Mouse (Mus musculus) G1E (cell line): ENCODE measurements at regions not wholly inside any gene's neighbourhood (a gene's known extent, or its start where the extent isn't known, plus 50 kb on each side); places are given as distances from the start of the nearest gene placed in this dataset.

Source experiments
- CTCF ChIP-seq: IDR thresholded peaks from 2 replicates; pipeline ENCODE4 v1.5.1; 2012; ENCODE audit warnings: low read depth, low read length, inconsistent platforms, mixed read lengths
- GATA1 ChIP-seq: IDR thresholded peaks from 2 replicates; pipeline ENCODE4 v1.6.1; 2012; ENCODE audit warnings: borderline replicate concordance, low read length, inconsistent platforms, mixed read lengths

- no peak for TF ChIP-seq CTCF
- TF ChIP-seq GATA1: no peak
Observed at GRCm38 (mm10) chr12:29166316-29166715, 361.9 kb upstream of the Myt1l start.
